Mouse (Mus musculus): Measurements from ENCODE around the gene Il6ra. TPM values are rescaled to one million over a fixed set of nuclear protein-coding genes. Genes with fewer than 3 reads are reported as not detected.
"Not testable (repeated sequence)": the region's sequence is repeated elsewhere in the genome, so short reads cannot be mapped to it uniquely, and the experiment has no call there.

Gene Il6ra
- total and polyA plus RNA-seq, 3 experiments, result 5.3 to 11.5 (median 7.9) TPM

DNA sequence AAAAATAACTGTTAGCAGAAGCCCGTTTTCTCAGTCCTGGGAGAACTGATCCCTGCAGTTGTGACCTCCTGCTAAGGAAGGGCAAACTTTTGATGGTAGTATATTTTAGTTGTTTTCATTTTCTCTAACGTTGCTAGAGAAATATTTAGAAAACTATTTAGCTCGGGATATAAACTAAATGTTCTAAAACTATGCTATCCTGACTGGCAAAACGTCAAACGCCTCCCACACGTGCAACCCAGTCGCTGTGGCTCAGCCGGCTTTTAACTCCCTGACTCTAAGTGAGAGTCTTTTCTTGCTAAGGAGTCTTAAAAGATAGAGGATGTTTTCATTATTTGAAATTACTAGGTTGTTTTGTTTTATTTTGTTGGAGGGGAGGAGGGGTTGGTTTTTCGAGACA, 38.0 kb downstream of the Il6ra start:
- DNase-seq, result no peak

DNA sequence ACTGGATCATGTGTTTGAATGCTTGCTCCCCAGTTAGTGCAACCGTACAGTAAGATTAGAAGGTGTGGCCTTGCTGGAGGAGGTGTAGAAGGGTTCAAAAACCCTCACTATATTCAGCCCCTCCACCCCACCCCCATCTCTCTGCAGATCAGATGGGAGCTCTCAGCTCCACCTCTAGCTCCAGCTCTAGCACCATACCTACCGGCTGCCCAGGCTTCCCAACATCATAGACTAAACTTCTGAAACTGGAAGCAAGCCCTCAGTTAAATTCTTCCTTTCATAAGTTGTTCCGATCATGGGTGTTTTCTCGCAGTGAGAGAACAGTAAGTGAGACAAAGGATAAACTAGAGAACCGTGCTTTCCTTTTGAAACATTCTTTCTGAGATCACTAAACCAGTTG, 38.9 kb downstream of the Il6ra start:
- DNase-seq, result no peak

DNA sequence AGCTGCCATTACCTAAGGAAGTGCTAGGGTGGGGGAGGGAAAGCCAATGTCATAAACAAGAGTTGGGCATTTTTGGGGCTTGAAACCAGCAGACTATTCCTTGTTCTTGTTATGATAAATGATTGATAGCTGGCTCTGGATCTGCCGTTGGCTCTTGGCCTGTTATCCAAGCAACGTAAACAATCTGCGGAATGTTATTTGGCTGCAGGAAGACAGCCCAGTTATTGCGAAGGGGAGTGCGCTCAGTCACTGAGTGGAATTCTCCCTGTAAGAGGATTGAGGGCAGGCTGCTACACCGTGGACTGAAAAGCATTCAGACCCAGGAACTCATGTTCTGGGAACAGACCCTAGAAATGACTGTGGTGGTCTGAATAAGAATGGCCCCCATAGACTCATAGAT, 40.3 kb downstream of the Il6ra start:
- no peak for DNase-seq

DNA sequence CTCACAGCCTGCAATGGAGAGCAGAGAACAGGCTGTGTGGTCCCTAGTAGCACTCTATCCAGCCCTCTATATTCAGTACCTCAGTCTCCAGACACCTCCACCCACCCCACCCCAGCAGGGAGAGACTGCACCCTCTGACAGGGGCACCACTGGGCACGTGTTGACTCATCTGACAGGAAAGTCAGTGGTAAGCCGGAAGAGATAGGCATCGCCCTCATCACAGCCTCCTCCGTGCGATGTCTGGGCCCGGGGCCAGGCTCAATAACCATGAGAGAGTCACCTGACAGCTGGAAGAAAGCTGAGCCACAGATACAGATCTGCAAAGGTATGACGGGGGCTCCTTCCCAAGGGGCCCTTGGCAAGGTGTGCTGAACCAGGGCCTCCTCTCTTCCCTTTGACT, 40.8 kb downstream of the Il6ra start:
- no peak for DNase-seq

DNA sequence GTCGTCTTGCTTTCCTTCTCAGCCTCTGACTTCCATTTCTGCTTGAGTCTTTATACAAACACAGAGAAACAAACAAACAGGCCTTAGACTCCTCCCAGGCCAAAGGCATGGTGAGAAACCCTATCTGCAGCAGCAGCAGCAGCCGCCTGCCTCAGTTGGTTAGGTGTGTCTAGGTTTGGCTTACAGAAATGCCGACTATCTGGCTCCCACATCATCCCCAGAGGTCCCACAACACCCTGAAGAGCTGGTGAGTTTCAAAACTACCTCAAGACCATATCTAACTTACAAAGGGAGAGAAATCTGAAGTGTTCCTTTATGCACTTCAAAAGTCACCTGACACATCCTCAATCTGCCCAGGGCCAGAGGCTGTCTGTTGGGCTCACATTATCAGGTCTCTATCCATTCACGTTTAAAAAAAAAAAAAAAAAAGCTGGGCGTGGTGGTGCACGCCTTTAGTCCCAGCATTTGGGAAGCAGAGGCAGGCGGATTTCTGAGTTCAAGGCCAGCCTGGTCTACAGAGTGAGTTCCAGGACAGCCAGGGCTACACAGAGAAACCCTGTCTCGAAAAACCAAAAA, 41.6 kb downstream of the Il6ra start:
- no peak for DNase-seq

DNA sequence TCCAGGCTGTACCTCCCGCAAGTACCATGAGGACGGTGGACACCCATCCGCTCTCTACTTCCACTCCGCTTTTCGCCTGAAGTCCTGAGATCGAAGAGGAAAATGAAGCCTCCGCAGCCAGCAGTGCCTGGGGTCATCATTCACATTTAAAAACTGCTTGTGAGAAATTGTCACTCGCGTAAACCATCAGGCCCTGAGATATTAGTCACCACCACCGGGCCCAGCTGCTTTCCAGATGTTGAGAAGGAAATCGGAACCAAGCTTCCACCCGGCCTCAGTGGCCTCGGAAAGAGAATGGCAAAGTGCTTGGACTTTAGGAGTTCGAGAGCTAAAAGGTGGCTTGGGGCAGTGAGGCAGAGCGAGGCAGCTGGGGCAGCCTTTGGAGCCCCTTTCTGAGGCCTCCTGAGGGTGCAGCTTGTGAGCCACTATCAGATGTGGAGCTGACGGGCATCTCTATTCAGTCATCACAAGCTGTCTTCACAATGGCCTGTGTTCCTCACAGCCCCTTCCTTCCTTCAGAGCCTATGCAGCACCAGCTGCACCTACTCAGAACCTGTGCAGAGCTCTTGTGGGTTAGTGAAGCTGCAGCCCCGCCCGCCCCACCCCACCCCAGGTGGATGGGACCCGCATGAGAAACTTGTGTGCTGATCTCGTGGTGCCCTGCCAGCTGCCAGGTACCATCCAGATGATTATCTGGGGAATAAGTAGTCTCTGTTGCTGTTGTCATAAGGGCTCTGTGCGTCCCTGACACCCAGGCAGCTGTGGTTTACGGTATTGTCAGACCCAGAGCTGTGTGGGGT, 42.3 kb downstream of the Il6ra start:
- no peak for DNase-seq

DNA sequence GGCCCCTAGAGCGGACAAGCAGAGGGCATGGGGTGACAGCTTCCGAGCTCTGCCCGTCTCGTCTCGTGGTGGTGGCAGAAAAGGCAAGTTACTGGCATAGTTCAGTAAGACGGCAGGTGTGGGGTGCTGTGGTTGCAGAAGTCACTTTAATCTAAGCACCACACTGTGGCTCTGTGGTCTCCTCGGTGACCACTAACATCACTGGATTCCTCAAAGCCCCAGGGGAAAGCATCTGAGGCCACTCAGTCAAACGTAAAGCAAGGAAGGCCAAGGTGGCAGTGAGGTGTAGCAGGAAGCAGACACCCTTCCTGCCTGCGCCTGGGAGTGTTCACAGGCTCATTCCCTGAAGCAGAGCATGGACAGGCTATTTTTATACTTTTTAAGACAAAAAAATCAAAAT, 43.4 kb downstream of the Il6ra start:
- DNase-seq, result no peak

DNA sequence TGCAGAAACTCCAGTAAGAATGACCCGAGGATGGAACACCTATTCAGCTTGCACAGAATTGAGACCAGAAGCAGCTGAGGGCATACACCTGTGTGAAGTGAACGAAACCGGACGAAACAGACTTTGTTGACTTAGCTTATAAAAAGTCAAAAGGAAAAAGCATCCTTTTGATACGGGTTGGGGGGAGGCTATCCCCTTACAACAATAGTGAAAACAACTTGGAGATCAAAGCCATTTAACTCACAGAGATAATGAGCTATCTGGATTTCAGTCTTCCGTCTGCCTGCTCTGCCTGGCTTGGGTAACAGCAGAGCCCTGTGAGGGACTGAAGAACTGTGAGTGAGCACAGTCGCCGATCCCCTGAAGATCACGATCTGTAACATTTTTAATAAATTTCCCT, 44.0 kb downstream of the Il6ra start:
- no peak for DNase-seq

DNA sequence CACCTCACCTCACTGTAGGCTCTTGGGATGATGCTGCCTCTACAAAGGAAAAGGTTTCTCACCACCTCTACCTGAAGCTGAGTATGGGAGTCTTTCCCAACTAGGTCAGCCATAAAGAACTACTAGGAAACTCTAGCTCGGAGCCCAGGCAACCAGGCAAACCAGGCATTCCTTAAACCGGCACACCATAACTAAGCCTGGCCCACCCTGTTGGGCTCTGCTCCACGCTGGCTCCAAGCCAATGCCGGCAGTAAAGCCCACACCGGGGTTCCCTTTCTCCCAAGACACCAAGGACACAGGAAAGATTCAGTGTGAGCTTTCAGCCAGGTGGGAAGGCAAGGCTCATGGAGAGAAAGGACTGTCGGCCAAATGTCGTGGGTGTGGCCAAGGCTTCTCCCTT, 44.6 kb downstream of the Il6ra start:
- DNase-seq, result peak; percentile 18

DNA sequence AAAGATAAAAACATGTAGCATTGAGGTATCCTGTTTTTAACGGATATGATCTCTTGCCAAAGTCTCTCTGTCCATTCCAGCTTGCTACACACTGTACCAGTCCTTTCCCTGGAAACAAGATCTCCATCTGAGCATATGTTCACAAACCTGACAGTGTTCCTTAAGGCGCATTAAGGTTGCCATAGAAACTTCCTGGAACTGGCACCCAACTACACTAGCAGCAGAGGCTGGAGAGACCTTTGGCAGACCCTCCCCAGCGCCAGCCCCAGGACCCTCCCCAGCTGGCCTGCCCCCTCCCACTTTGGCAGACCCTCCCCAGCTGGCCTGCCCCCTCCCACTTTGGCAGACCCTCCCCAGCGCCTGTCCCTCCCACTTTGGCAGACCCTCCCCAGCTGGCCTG, 45.3 kb downstream of the Il6ra start:
- DNase-seq, result no peak

DNA sequence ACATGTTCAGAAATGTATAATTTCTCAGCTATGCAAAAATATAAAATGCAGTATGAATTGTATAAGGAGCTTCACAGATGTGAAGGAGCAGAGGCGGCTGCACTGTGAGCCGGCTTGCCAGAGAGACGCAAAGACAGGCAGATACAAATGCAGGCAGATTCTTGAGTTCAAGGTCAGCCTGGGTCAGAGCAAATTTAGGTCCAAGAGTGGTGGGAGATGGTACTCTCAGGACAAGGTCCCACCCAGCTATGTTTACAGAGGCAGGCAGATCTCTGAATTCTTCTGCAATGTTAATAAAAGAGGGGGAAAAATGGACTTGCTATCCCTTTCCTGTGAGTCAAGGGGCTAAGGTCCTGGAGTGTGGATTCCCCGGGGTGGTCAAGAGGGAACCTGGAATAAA, 47.2 kb downstream of the Il6ra start:
- DNase-seq, result no peak

DNA sequence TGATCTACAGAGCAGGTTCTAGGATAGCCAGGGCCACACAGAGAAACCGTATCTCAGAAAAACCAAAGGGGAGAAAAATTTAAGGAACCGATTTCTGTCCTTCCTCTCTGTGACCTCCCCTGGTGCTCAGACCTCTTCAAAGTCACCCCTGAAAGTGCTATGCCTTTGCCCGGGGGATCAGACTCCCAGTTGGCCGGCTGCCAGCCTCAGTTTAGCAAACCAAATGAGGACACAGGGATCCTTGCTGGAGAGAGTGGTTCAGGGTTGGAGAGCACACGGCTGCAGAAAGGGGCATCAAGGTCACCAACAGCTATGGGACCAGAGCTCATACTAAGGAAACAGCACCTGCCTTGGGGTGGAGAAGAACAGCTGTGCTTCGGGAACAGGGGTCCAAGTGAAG, 48.0 kb downstream of the Il6ra start:
- no peak for DNase-seq

DNA sequence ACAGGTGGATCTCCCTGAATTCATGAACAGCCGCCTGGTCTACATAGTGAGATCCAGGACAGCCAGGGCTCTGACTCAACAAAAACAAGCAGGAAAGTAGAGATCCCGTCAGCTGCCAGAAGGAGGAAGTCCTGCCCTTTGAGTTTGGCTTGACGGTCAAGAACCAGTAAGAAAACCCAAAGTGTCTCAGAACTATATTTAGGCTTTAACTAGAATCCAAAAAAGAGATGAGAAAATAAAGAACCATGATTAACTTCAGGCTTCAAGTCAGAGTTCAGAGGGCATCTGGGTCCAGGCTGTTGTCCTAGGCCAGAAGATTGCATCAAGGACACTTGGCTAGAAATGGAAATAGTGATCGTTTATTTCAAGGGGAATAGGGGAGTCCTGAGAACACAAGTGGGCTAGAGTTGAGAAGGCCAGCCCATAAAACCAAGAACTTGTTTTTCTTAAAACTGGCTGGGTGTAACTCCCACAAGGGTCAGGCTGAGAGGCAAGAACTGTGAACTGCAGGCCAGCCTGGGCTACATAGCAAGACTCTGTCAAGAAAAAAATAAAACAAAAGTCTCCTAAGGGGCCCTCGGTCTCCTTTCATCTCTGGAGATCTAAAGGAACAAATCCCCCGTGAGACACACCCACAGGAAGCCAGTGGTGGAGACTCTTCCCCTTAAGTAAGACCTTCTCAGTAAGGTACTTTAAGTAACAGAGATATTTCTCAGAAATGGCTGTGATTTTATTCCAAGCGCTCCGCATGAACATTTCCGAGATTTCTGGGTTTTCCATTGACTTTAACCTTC, 49.1 kb downstream of the Il6ra start:
- DNase-seq, result peak; percentile 49

DNA sequence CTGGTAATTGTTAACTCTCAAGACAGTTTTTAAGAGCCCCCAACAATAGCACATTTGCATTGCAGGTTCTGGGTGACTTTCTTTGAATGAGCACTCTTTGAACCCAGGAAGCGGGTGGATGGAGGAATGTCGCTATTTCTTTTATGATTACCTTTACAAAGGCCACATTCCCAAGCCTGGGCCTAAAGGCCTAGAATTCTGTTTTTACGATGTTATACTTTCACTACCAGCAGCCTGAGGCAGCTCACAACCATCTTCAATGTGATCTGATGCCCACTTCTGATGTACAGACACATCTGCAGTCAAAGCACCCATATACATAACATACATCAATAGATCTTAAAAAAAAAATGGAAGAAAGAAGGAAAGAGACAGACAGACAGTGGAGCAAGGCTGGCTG, 49.7 kb downstream of the Il6ra start:
- not testable (repeated sequence) for DNase-seq

DNA sequence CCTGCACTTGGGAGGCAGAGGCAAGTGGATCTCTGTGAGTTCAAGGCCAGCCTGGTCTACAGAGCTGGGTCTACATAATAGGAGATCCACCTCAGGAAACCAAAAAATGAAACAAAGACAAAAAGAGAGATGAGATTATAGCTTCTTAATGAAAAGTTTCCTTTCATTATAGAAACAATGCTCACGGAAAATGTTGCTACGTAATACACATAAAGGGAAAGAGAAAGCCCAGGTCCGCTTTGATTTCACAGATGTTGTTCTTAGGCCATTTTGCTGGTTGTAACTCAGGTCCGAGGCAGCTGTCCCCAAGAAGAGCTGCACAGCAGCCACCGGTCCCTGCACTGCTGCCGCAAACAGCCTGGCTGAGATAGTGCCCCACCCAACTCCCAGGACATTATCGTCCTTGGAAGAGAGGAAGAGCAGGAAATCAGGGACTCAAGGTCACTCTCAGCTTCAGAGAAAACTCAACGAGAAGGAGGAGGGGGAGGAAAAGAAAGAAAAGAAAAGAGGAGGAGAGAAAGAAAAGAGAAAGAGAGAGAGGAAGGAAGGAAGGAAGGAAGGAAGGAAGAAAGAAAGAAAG, 50.7 kb downstream of the Il6ra start:
- no peak for DNase-seq

DNA sequence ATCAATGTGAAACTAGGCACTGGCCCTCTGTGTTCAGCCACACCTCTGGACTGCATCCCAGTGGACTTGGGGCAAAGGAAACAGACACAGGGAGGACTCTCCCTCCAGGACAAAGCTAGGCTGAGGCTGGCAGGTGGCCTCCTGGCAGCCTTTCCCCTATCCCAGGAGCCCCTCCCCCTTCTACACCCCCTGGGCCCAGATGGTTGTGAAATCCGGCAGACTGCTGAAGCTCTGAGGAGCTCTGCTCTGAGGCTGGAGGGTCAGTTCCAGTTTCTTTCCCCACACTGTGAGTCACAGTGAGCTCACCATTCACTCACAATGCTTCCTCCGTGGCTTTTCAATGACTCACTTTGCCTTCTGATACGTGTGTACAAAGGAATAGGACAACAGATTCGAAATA, 51.9 kb downstream of the Il6ra start:
- DNase-seq, result peak; percentile 90

DNA sequence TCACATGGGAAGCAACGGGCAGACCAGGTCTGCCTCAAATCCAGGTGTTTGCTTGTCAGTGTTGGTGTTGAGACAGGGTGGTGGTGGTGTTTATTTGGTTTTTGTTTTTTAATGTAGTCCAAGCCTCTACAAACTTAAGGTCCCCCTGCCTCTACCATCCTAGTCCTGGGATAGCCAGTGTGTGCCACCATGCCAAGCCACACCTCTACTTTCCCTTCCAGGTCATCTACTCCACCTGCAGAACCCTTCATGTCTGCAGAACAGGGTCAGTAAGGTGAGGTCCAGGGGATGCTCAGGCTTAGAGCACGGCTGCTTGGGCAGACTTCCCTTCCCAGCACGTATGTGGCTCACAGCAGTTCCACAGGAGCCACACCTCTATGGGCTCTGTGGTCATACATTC, 52.7 kb downstream of the Il6ra start:
- no peak for DNase-seq

DNA sequence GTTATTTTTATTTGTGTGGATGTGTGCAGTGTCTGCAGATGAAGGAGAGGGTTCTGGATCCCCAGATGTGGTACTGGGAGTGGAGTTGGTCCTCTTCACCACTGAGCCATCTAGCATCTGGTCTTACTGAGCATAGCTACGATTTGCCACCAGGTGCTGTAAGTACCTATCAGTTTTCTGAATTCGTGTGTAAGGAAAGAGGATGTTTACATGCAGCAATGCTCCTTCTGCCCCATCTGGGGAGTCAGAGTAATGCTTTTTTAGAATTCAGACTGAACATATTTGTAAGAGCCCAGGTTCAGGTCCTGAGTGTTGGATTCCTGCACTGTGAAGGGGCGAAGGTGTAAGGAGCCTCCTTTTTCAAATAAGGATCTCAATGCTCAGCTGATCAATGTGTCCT, 53.1 kb downstream of the Il6ra start:
- DNase-seq, result no peak

DNA sequence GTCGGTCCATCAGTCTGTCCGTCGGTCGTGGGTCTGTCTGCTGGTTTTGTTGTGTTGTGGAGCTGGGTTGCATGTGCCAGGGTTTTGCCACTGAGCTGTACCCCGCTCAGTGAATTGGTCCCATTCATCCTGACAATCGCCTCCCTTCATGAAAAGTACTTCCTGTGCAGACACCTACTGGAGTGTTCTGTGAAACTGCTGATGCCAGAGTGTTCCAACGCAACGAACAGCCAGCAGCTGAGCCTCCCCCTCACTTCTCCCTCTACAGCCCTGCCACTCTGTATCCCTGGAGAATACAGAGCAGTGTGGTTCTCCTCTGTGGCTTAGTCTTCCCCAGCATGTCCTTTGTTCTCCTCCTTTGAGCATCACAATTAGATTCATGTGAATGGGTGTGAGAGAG, 54.1 kb downstream of the Il6ra start:
- no peak for DNase-seq

DNA sequence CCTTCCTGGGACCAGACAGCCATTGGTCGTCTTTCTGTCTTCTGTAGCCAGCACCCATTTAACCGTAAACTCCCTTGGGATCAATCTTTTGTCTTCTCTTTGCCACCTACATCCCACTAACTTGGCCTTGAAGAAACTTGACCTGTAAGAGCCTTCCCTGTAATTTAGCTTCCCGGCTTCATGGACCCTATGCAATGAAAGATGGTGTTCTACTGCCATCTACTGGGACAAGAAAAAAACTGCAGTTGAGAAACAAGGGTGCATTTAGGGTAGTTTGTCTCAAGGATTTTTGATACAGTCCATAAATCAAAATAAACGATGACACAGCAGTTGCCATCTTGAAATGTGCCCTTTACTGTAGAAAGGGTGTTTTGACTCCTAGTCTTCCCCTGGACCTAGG, 54.9 kb downstream of the Il6ra start:
- DNase-seq, result no peak

DNA sequence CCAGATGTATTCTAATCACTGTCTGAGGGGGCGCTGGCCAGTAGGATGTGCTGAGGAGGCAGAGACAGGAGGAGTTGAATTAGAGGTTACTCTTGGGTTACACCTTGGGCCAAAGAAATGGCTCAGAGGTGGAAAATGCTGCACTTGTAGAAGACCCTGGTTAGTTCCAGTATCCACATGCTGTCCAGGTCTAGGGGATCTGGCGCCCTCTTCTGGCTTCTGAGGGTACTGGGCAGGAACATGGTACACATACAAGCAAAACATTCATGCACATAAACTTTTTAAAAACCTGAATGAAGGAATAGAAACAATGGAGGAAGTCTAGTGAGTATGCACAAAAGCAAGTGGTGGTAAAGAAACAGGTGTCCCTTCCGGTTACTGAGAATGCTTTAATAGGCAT, 55.6 kb downstream of the Il6ra start:
- no peak for DNase-seq

DNA sequence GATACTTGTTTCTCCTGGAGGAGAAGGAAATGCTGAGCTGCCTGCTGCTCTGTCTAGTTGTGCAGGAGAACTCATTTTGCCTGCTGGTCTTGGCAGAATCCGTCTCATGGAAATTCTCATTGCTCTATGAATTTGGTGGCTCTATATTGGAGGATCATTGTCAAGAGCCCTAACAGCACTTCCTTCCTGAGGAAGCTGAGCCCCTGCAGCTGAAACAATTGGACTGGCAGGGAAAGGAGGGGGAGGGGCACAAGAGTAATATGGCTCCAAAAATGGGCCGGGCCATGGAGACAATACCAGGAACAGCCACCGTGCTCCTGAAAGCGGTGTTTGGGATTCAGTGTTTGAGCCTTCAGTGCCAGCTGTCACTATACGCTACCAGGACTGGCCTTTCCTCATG, 59.2 kb downstream of the Il6ra start:
- peak; percentile 60 for DNase-seq

DNA sequence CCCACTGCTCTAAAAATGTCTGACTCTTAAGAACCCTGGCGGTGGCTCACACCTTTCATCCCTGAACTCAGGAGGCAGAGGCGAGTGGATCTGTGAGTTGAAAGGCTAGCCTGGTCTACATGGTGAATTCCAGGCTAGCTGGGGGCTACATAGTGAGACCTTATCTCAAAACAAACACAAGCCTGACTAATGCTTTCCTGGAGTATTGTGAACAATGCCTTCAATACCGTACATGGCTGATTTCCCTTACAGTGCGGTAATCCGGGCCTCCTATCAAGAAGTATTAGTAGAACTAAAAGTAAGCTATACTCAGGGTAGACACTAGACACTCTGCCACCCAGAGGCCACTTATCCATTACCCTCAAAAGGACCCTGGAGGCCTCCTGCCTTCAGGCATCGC, 64.9 kb downstream of the Il6ra start:
- no peak for DNase-seq
